Mouse (Mus musculus) liver, embryonic 14.5 days (tissue): ENCODE results near the gene Dhx37. TPM values are rescaled to one million over a fixed set of nuclear protein-coding genes. Genes with fewer than 3 reads are reported as not detected.

Source experiments
- ATAC-seq: fragments of 200-750 bp; cut with Nextera tagmentation; 2 replicates; pipeline ENCODE4 v1.8.0; 2017; ENCODE audit warnings: moderate number of reproducible peaks, mild to moderate bottlenecking, moderate library complexity; ENCODE audit not compliant: insufficient read depth
- DNase-seq, 3 experiments: peaks; one replicate each; pipeline ENCODE4 v3.0.0-alpha.2; 2012 to 2013; ENCODE audit warnings: low read depth in 3 of 3, low spot score in 3 of 3
- H3K27ac ChIP-seq: fragments of 300-500 bp; sonication (generic); 2 replicates; pipeline ENCODE4 v1.5.1; 2014; ENCODE audit warnings: moderate library complexity, mild to moderate bottlenecking, control low read depth, inconsistent platforms
- H3K27me3 ChIP-seq: fragments of 300-500 bp; sonication (generic); 2 replicates; pipeline ENCODE4 v1.6.1; 2014; ENCODE audit warnings: mild to moderate bottlenecking, low read length, moderate library complexity; ENCODE audit not compliant: control insufficient read depth, insufficient read depth
- H3K36me3 ChIP-seq: fragments of 300-500 bp; sonication (generic); replicated peaks from 2 replicates; pipeline ENCODE4 v1.6.1; 2014; ENCODE audit warnings: low read depth; ENCODE audit not compliant: control insufficient read depth, insufficient read depth
- H3K4me1 ChIP-seq, 2 experiments: fragments of 200-500 bp in 1 of 2; fragments of 300-500 bp in 1 of 2; sonication (generic) in 1 of 2; replicated peaks; 2 replicates each; pipeline ENCODE4 v1.6.1; 2012 to 2014; ENCODE audit warnings: antibody characterized with exemption in 1 of 2, inconsistent platforms in 1 of 2, low read length in 1 of 2; ENCODE audit not compliant: control insufficient read depth in 2 of 2, insufficient read depth in 2 of 2
- H3K4me2 ChIP-seq: fragments of 300-500 bp; sonication (generic); 2 replicates; pipeline ENCODE4 v1.6.1; 2014; ENCODE audit warnings: low read depth, mild to moderate bottlenecking, control low read depth, moderate library complexity
- H3K4me3 ChIP-seq, 2 experiments: fragments of 200-500 bp in 1 of 2; fragments of 300-500 bp in 1 of 2; sonication (generic) in 1 of 2; 2 replicates each; pipeline ENCODE4 v1.5.1; 2012 to 2014; ENCODE audit warnings: low read depth in 2 of 2, low read length in 2 of 2, mild to moderate bottlenecking in 2 of 2, control low read depth in 1 of 2, inconsistent platforms in 1 of 2, moderate library complexity in 1 of 2; ENCODE audit not compliant: insufficient read depth in 1 of 2
- H3K9ac ChIP-seq: fragments of 300-500 bp; sonication (generic); replicated peaks from 2 replicates; pipeline ENCODE4 v1.6.1; 2014; ENCODE audit warnings: mild to moderate bottlenecking, control low read depth, moderate library complexity
- H3K9me3 ChIP-seq: fragments of 300-500 bp; sonication (generic); 2 replicates; pipeline ENCODE4 v1.6.1; 2016; ENCODE audit warnings: low read length, mixed read lengths; ENCODE audit not compliant: control insufficient read depth
- CTCF ChIP-seq: IDR thresholded peaks from 2 replicates; pipeline ENCODE4 v1.5.1; 2016; ENCODE audit warnings: antibody characterized with exemption, low read depth, control low read depth
- EP300 ChIP-seq: IDR thresholded peaks from 2 replicates; pipeline ENCODE4 v1.6.1; 2016; ENCODE audit warnings: antibody characterized with exemption, low read depth
- WGBS: fragments of 180-500 bp; shearing (Covaris S2); extraction: QIAGEN DNeasy Blood & Tissue Kit; methylation state at CpG from one replicate; pipeline ENCODE4 v1.1.7; 2014; ENCODE audit not compliant: insufficient replicate concordance; 5-methylcytosine and 5-hydroxymethylcytosine counted together
- polyA plus RNA-seq, 2 experiments: library from polyadenylated mRNA; depleted of rRNA in 1 of 2; stranded (reverse) in 1 of 2; unstranded in 1 of 2; fragments of >200 nt; fragmentation: Nextera tagmentation in 1 of 2; extraction: Ambion mirVana in 1 of 2; gene quantifications; 2 replicates each; pipeline versions ENCODE4 v1.2.1 to v1.2.3; 2012 to 2014

The Dhx37 gene
- polyA plus RNA-seq, 2 experiments: 2.2 to 8.1 TPM

DNA sequence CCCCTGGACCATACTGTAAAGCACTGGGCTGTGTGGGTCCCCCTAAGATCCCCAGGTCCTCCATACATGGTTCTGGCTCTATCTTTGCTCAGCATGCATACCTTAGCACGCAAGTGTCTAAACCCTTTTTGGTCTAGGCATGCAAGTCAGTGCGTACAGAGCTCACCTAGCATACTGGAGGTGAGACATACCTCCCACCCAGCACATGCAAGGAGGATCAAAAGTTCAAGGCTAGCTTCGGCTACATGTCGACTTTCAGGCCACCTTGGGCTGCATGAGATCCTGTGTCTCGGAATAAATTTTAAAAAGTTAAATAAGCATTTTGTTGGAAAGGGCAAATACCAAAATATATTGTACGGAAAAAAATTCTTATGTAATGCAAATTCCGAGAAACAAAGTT, 31.3 kb upstream of the Dhx37 start:
- Histone ChIP-seq H3K9ac (peak overlapping the region; percentile 0; the same call in 1 of the 2 replicates), H3K9me3 (no peaks in the 10 kb centered on the region), H3K36me3 (no peaks in the 10 kb centered on the region), H3K27ac (peak overlapping the region; percentile 7), H3K27me3 (no peaks in the 10 kb centered on the region), H3K4me3 (peak overlapping the region; percentile 1 to 4; a peak in 1 of 4 replicates), H3K4me2 (peak overlapping the region; percentile 65), H3K4me1 (peaks cover 8 to 28% of the 10 kb centered on the region in 2 experiments)
- DNase-seq (no peak), ATAC-seq (0 out of 2 replicates have a peak, but pooled peaks have one; percentile 4)
- 35% methylated on average over 7 of the region's 7 CpGs for WGBS
- TF ChIP-seq EP300 (no peak), CTCF (no peak)

- DNase-seq (no peak), ATAC-seq (no peak)
- no peak overlapping the region for H3K27ac ChIP-seq
- H3K4me1 ChIP-seq: peaks cover 18 to 28% of the 10 kb centered on the region in 2 experiments
- 8% methylated on average over 10 of the region's 10 CpGs for WGBS
- no peak overlapping the region for H3K4me3 ChIP-seq
- H3K9ac ChIP-seq: no peak overlapping the region; the same call in 1 of the 2 replicates
- H3K36me3 ChIP-seq: no peaks in the 10 kb centered on the region
- H3K9me3 ChIP-seq: no peaks in the 10 kb centered on the region
- H3K27me3 ChIP-seq: no peaks in the 10 kb centered on the region
- peak overlapping the region; percentile 35; the same call in 1 of the 2 replicates for H3K4me2 ChIP-seq
- TF ChIP-seq EP300 (no peak), CTCF (peak; percentile 80)
Observed at GRCm38 (mm10) chr5:125461868-125462445, 28.0 kb upstream of the Dhx37 start.

DNA sequence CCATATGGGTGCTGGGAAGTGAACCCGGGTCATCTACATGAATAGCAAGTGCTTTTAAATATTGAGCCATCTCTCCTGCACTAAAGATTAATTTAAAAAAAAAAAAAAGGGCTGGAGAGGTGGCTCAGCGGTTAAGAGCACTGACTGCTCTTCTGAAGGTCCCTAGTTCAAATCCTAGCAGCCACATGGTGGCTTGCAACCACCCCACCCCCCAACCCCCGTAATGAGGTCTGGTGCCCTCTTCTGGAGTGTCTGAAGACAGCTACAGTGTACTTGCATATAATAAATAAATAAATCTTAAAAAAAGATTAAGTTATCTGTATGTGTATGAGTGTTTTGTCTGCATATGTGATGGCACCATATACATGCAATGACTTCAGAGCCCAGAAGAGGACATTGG, 26.7 kb upstream of the Dhx37 start:
- Histone ChIP-seq H3K27me3 (no peaks in the 10 kb centered on the region), H3K4me2 (no peak overlapping the region), H3K4me1 (peaks cover 25 to 30% of the 10 kb centered on the region in 2 experiments), H3K27ac (no peak overlapping the region), H3K4me3 (no peak overlapping the region), H3K36me3 (no peaks in the 10 kb centered on the region), H3K9ac (no peak overlapping the region), H3K9me3 (no peaks in the 10 kb centered on the region)
- no peak for ATAC-seq
- DNase-seq: no peak
- no peak for TF ChIP-seq EP300
- TF ChIP-seq CTCF: peak; percentile 32
- 67% methylated on average over 3 of the region's 3 CpGs for WGBS

- Histone ChIP-seq H3K4me2 (peak overlapping the region; percentile 32), H3K9ac (no peak overlapping the region), H3K4me3 (no peak overlapping the region), H3K36me3 (peaks cover 3% of the 10 kb centered on the region; the same call in 1 of the 2 replicates), H3K27me3 (no peaks in the 10 kb centered on the region), H3K9me3 (no peaks in the 10 kb centered on the region), H3K4me1 (peaks cover 21 to 24% of the 10 kb centered on the region in 2 experiments), H3K27ac (no peak overlapping the region; the same call in 1 of the 2 replicates)
- peak in 1 of 3 experiments; percentile 37 for DNase-seq
- ATAC-seq: peak; percentile 64
- peak; percentile 61 for TF ChIP-seq EP300
- TF ChIP-seq CTCF: no peak
- WGBS: 14% methylated on average over 6 of the region's 6 CpGs
Observed at GRCm38 (mm10) chr5:125457538-125457937, 23.6 kb upstream of the Dhx37 start.

DNA sequence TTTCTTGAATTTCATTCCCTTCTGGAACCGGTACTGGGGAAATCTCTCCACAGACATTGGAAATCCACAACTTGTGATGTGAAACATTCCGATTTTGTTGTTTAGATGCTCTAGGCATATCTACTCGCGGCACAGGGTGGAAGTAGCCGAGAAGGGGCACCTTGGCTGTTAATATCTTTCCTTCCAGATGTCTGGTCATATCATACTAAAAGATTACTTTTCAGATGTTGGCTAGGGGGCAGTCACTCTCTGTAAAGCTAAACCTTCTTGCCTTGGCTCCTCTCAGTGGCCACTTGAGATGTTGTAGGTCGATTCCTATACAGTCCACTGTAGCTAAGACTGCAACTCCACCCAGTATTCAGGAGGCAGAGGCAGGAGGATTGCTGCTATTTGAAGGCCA, 22.2 kb upstream of the Dhx37 start:
- H3K4me3 ChIP-seq: no peak overlapping the region
- H3K27ac ChIP-seq: no peak overlapping the region
- TF ChIP-seq CTCF (peak; percentile 13; the same call in 1 of the 2 replicates), EP300 (peak; percentile 76)
- H3K4me1 ChIP-seq: peaks cover 21 to 24% of the 10 kb centered on the region in 2 experiments
- no peaks in the 10 kb centered on the region for H3K27me3 ChIP-seq
- H3K4me2 ChIP-seq: no peak overlapping the region
- peaks cover 3% of the 10 kb centered on the region; the same call in 1 of the 2 replicates for H3K36me3 ChIP-seq
- DNase-seq (peak; percentile 28 to 45 (median 33)), ATAC-seq (peak; percentile 55)
- H3K9me3 ChIP-seq: no peaks in the 10 kb centered on the region
- WGBS: 29% methylated on average over 6 of the region's 6 CpGs
- H3K9ac ChIP-seq: no peak overlapping the region
